Mouse (Mus musculus) hindbrain, embryonic 10.5 days (tissue): Measurements from ENCODE around the gene Krtap5-1. TPM values are rescaled to one million over a fixed set of nuclear protein-coding genes. Genes with fewer than 3 reads are reported as not detected.
A peak's percentile ranks its signal among the peaks of the same experiment; 100 is the strongest.
"Not testable (repeated sequence)": the region's sequence is repeated elsewhere in the genome, so short reads cannot be mapped to it uniquely, and the experiment has no call there.

ENCODE experiments used
- DNase-seq: peaks from one replicate; pipeline ENCODE4 v3.0.0-alpha.2; 2017; ENCODE audit warnings: low spot score
- H3K27ac ChIP-seq: fragments of 300-500 bp; sonication (generic); 2 replicates; pipeline ENCODE4 v1.5.1; 2016; ENCODE audit warnings: mild to moderate bottlenecking, moderate library complexity
- H3K27me3 ChIP-seq: fragments of 300-500 bp; sonication (generic); 2 replicates; pipeline ENCODE4 v1.6.1; 2016; ENCODE audit warnings: mild to moderate bottlenecking; ENCODE audit not compliant: poor library complexity, insufficient read depth, severe bottlenecking
- H3K36me3 ChIP-seq: fragments of 300-500 bp; sonication (generic); 2 replicates; pipeline ENCODE4 v1.6.1; 2016; ENCODE audit warnings: mild to moderate bottlenecking, moderate library complexity
- H3K4me1 ChIP-seq: fragments of 300-500 bp; sonication (generic); replicated peaks from 2 replicates; pipeline ENCODE4 v1.6.1; 2016; ENCODE audit warnings: mild to moderate bottlenecking
- H3K4me3 ChIP-seq: fragments of 300-500 bp; sonication (generic); 2 replicates; pipeline ENCODE4 v1.5.1; 2016; ENCODE audit warnings: mild to moderate bottlenecking, moderate library complexity
- H3K9me3 ChIP-seq: fragments of 300-500 bp; sonication (generic); 2 replicates; pipeline ENCODE4 v1.6.1; 2016; ENCODE audit warnings: mild to moderate bottlenecking, moderate library complexity
- WGBS: fragments of 180-500 bp; shearing (Covaris S2); methylation state at CpG from one replicate; pipeline ENCODE4 v1.1.7; 2016; 5-methylcytosine and 5-hydroxymethylcytosine counted together
- polyA plus RNA-seq: library from polyadenylated mRNA; unstranded; fragments of >200 nt; fragmentation: Nextera tagmentation; extraction: Ambion mirVana; gene quantifications from 2 replicates; pipeline ENCODE4 v1.2.1, GENCODE M21; 2016

Gene Krtap5-1
- polyA plus RNA-seq, 1 experiment from 2014 or later: not detected

- H3K4me3 ChIP-seq, H3K9me3 ChIP-seq, H3K36me3 ChIP-seq, DNase-seq, H3K27ac ChIP-seq: not testable (repeated sequence)
- 80% methylated on average over 9 of the region's 9 CpGs for WGBS
- Histone ChIP-seq H3K27me3 (peaks cover 36% of the 10 kb centered on the region), H3K4me1 (peaks cover 19% of the 10 kb centered on the region)
These were observed 10.9 kb downstream of the Krtap5-1 start for GRCm38 (mm10) chr7:142285910-142286612.

- Histone ChIP-seq H3K9me3 (no peaks in the 10 kb centered on the region), H3K27ac (peak overlapping the region; percentile 88), H3K27me3 (peaks cover 39% of the 10 kb centered on the region), H3K4me1 (peaks cover 19% of the 10 kb centered on the region), H3K36me3 (no peaks in the 10 kb centered on the region), H3K4me3 (peak overlapping the region; percentile 64)
- peak; percentile 50 for DNase-seq
- 25% methylated on average over 23 of the region's 23 CpGs for WGBS
These were observed 11.6 kb downstream of the Krtap5-1 start for GRCm38 (mm10) chr7:142285130-142285835.

GRCm38 (mm10) chr7:142284615-142285080 lies 12.3 kb downstream of the Krtap5-1 start:
- H3K4me1 ChIP-seq: peaks cover 19% of the 10 kb centered on the region
- whole genome bisulfite sequencing: under 1% methylated on average over 19 of the region's 19 CpGs
- no peaks in the 10 kb centered on the region for H3K36me3 ChIP-seq
- H3K27ac ChIP-seq: peak overlapping the region; percentile 88
- H3K9me3 ChIP-seq: no peaks in the 10 kb centered on the region
- peak overlapping the region; percentile 64 for H3K4me3 ChIP-seq
- DNase-seq: peak; percentile 95
- peaks cover 39% of the 10 kb centered on the region for H3K27me3 ChIP-seq

- Histone ChIP-seq H3K9me3 (no peaks in the 10 kb centered on the region), H3K36me3 (no peaks in the 10 kb centered on the region), H3K4me3 (peak overlapping the region; percentile 64), H3K27ac (peak overlapping the region; percentile 88), H3K4me1 (peaks cover 19% of the 10 kb centered on the region), H3K27me3 (peaks cover 39% of the 10 kb centered on the region)
- peak; percentile 78 for DNase-seq
- under 1% methylated on average over 38 of the region's 38 CpGs for WGBS
These were observed 12.8 kb downstream of the Krtap5-1 start for GRCm38 (mm10) chr7:142284023-142284591.

GRCm38 (mm10) chr7:142282847-142283246 lies 14.1 kb downstream of the Krtap5-1 start:
- not testable (repeated sequence) for H3K27ac ChIP-seq, H3K36me3 ChIP-seq, H3K4me3 ChIP-seq, H3K9me3 ChIP-seq, DNase-seq
- 19% methylated on average over 2 of the region's 2 CpGs for WGBS
- peaks cover 19% of the 10 kb centered on the region for H3K4me1 ChIP-seq
- H3K27me3 ChIP-seq: peaks cover 39% of the 10 kb centered on the region

GRCm38 (mm10) chr7:142279291-142279690 lies 17.6 kb downstream of the Krtap5-1 start:
- H3K9me3 ChIP-seq, H3K4me3 ChIP-seq, DNase-seq, H3K27ac ChIP-seq, H3K4me1 ChIP-seq, H3K36me3 ChIP-seq: not testable (repeated sequence)
- WGBS: 70% methylated on average over 1 of the region's 1 CpGs
- H3K27me3 ChIP-seq: peaks cover 24% of the 10 kb centered on the region

- not testable (repeated sequence) for H3K9me3 ChIP-seq, H3K36me3 ChIP-seq, H3K4me3 ChIP-seq, H3K4me1 ChIP-seq, H3K27ac ChIP-seq
- DNase-seq: peak; percentile 60
- H3K27me3 ChIP-seq: peaks cover 18% of the 10 kb centered on the region
- 0% methylated on average over 3 of the region's 3 CpGs for WGBS
These were observed 18.7 kb downstream of the Krtap5-1 start for GRCm38 (mm10) chr7:142278183-142278582.

GRCm38 (mm10) chr7:142274263-142274662 lies 22.7 kb downstream of the Krtap5-1 start, which contains the start of gene Gm4559:
Gm4559 (minus strand) TSS chr7:142274363.
- not testable (repeated sequence) for H3K4me3 ChIP-seq, H3K4me1 ChIP-seq, DNase-seq, H3K9me3 ChIP-seq, H3K36me3 ChIP-seq, H3K27ac ChIP-seq, H3K27me3 ChIP-seq

GRCm38 (mm10) chr7:142258254-142258653 lies 38.7 kb downstream of the Krtap5-1 start, which contains the start of gene Gm2431:
Gm2431 (minus strand) TSS chr7:142258354.
- H3K4me3 ChIP-seq, H3K4me1 ChIP-seq, H3K36me3 ChIP-seq, H3K9me3 ChIP-seq, H3K27ac ChIP-seq, H3K27me3 ChIP-seq, DNase-seq: not testable (repeated sequence)
- 77% methylated on average over 1 of the region's 1 CpGs for WGBS

- peak; percentile 18 for DNase-seq
These were observed 41.4 kb downstream of the Krtap5-1 start for GRCm38 (mm10) chr7:142255517-142255916.

GRCm38 (mm10) chr7:142249824-142250223 lies 47.1 kb downstream of the Krtap5-1 start:
- peak; percentile 28 for DNase-seq
- no peak overlapping the region for H3K27ac ChIP-seq
- 0% methylated on average over 1 of the region's 1 CpGs for WGBS
- no peaks in the 10 kb centered on the region for H3K4me1 ChIP-seq
- no peaks in the 10 kb centered on the region for H3K27me3 ChIP-seq
- H3K4me3 ChIP-seq: no peak overlapping the region
- H3K36me3 ChIP-seq: no peaks in the 10 kb centered on the region
- H3K9me3 ChIP-seq: no peaks in the 10 kb centered on the region

More at GRCm38 (mm10) chr7:142255517-142255916, 41.4 kb downstream of the Krtap5-1 start:
- no peaks in the 10 kb centered on the region for H3K4me1 ChIP-seq
- no peak overlapping the region for H3K4me3 ChIP-seq
- H3K27ac ChIP-seq: no peak overlapping the region
- under 1% methylated on average over 2 of the region's 2 CpGs for WGBS
- H3K36me3 ChIP-seq: no peaks in the 10 kb centered on the region
- H3K27me3 ChIP-seq: no peaks in the 10 kb centered on the region
- H3K9me3 ChIP-seq: no peaks in the 10 kb centered on the region
